Mouse (Mus musculus) spleen, adult 2 months (tissue): ENCODE results near the gene Slc8b1.

Experiments
- CTCF ChIP-seq: fragments of 200-500 bp; IDR thresholded peaks from 2 replicates; pipeline ENCODE4 v1.5.1; 2011; ENCODE audit warnings: mild to moderate bottlenecking, inconsistent platforms; ENCODE audit not compliant: insufficient read depth, insufficient read length, insufficient replicate concordance; ENCODE audit errors: extremely low read depth
- POLR2A ChIP-seq: fragments of 200-500 bp; IDR thresholded peaks from 2 replicates; pipeline ENCODE4 v1.6.1; 2011; ENCODE audit warnings: low read depth, low read length, inconsistent platforms

DNA sequence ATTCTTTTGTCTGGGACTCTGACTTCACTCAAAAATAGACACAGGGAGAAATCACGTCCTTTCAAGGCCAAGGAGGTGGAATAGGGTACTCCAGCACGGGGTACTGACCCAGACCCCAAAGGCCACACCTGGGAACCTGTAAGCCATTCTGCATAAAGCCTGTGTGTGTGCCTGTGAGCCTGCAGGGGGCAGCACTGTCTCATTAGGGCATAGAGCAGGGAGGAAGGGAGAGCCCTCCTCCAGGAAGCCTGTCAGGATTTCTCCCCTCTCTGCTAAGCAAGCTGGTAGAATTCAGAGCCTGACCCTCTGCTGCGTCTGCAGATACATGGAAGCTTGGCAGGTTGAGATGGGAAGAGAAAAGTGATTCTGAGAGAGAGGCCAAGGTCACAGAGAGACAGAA lies 11.7 kb downstream of the Slc8b1 start:
- TF ChIP-seq CTCF (peak; percentile 59; the same call in 1 of the 2 replicates), POLR2A (no peak)
